Mouse (Mus musculus): ENCODE measurements around the gene Tmem179b.

GRCm38 (mm10) chr19:8790171-8790570 lies 15.9 kb upstream of the Tmem179b start:
- no peak for TF ChIP-seq CTCF (IDR thresholded peaks at IDR 0.05; ENCODE audit: low read depth)
- TF ChIP-seq EP300 (IDR thresholded peaks at IDR 0.05; ENCODE audit: low read depth) = no peak

Measured in heart, postnatal 0 days (tissue).